Mouse (Mus musculus) brain, embryonic 18.5 days (tissue): ENCODE data around the gene Gmcl1.

Experiments
- DNase-seq: peaks from one replicate; pipeline ENCODE4 v3.0.0-alpha.2; 2012; ENCODE audit warnings: low read depth, low spot score

Gene Gmcl1

GRCm38 (mm10) chr6:86736313-86736712, 3.1 kb upstream of the Gmcl1 start:
- DNase-seq: no peak

GRCm38 (mm10) chr6:86732276-86733173, 658 bp downstream of the Gmcl1 start:
- no peak for DNase-seq

- DNase-seq: no peak
These were observed 4.5 kb downstream of the Gmcl1 start for GRCm38 (mm10) chr6:86728711-86729110.

DNA sequence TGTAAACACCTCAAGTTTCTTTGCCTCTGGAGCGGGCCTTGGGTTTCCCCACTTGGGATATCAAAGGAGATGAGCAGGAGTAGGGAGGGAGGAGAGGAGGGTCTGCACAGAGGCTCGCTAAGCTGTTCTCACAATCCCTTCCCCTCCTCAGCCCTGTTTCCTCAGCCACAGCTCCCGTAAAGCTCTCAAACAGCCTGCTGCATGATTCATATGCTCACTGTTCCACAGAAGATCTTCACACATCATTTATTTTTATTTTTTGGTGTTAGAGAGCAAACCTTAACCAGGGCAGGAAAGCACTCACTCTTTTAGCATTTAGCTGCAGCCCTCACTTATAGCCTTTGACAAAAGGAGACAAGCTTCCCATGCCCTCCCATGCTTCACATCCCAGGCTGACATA, 11.2 kb downstream of the Gmcl1 start:
- DNase-seq: no peak

GRCm38 (mm10) chr6:86708072-86708774, 25.0 kb downstream of the Gmcl1 start:
- no peak for DNase-seq

- DNase-seq: no peak
These were observed 30.6 kb downstream of the Gmcl1 start for GRCm38 (mm10) chr6:86702577-86702976.

DNA sequence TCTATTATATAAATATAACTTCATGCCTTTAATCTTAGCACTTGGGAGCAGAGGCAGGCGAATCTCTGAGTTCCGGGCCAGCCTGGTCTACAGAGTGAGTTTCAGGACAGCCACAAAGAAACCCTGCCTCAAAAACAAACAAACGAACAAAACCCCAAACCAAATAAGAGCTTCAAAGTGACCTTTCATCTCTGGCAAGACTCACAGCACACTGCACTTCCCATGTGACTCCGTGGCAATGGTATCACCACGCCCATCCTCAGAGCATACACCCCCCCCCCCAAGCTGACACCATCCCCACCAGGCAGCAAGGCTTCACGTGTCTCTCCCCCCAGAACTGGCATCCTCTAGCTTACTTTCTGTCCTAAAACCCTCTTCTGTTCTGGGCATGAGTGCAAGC, 35.3 kb downstream of the Gmcl1 start:
- DNase-seq: no peak

GRCm38 (mm10) chr6:86696213-86696612, 37.0 kb downstream of the Gmcl1 start:
- DNase-seq: no peak

DNA sequence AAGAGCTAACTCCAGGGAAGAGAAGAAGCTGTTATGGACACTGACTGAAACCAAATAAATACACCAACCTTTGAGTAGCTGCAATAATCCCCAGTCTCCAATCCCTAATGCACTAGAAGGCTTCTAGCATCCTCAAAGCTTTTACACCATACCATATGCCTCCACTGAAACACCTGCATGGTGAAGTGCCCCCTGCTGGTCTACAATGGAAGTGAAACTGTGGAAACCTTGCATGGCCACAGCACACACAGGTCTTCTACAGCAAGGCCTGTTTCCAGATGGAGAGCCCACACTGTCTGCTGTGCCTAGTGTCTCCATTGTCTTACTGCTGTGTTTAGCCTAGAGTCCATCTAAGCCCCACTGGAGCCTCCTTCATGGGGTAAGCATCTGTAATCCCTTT, 38.7 kb downstream of the Gmcl1 start:
- DNase-seq: no peak

- DNase-seq: no peak
These were observed 43.5 kb downstream of the Gmcl1 start for GRCm38 (mm10) chr6:86689671-86690070.

- no peak for DNase-seq
These were observed 46.2 kb downstream of the Gmcl1 start for GRCm38 (mm10) chr6:86686971-86687370.

DNA sequence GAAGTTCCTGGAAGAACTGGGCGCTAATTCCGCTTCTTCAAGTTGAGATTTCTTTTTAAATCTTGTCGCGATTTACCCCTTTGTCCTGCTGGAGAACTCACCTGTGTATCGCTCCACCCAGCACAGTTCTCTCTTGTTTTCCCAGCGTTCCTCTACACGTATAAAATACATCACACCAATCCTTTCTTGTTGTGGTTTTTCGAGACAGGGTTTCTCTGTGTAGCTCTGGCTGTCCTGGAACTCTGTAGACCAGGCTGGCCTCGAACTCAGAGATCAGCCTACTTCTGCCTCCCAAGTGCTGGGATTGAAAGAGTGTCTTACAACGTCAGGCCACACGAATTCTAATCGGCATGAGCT, 48.5 kb downstream of the Gmcl1 start:
- DNase-seq: no peak

- peak; percentile 75 for DNase-seq
These were observed 49.1 kb downstream of the Gmcl1 start, which contains the start of gene Snrnp27 for GRCm38 (mm10) chr6:86683872-86684654. Snrnp27 (minus strand) TSS chr6:86684522.

DNA sequence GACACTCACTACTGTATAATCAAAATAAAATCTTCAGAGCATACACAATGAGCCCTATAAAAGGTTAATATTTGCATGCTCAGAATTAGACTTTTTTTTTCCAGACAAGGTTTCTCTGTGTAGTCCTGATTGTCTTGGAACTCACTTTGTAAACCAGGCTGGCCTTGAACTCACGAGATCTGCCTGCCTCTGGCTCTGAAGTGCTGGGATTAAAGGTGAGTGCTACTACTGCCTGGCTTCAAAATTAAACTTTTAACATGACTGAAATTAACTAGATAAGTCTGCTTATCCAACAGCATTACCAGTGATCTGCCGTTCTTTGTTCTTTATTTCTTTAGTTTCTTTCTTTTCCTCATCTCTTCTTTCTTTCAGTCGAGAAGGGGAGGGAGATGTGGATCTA, 51.9 kb downstream of the Gmcl1 start:
- no peak for DNase-seq

GRCm38 (mm10) chr6:86678341-86678740, 54.8 kb downstream of the Gmcl1 start:
- DNase-seq: no peak

DNA sequence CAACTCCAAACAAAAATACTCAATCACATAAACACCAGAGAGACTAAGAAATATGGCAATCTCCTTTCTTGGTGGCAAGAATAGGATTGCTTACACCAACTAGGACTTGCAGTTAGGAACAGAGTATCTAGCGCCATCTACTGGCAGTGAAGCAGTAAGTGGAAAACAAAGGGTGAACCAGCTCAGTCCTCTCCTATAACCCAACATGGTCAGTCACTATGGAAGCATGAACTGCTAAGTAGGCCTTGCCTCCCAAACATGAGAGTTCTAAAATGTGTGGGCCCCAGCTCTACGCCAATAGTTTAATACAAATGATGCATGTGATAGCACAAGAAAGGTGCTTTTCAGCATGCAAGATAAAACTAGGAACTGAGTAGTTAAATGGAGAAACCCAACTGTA, 62.3 kb downstream of the Gmcl1 start:
- peak; percentile 67 for DNase-seq

DNA sequence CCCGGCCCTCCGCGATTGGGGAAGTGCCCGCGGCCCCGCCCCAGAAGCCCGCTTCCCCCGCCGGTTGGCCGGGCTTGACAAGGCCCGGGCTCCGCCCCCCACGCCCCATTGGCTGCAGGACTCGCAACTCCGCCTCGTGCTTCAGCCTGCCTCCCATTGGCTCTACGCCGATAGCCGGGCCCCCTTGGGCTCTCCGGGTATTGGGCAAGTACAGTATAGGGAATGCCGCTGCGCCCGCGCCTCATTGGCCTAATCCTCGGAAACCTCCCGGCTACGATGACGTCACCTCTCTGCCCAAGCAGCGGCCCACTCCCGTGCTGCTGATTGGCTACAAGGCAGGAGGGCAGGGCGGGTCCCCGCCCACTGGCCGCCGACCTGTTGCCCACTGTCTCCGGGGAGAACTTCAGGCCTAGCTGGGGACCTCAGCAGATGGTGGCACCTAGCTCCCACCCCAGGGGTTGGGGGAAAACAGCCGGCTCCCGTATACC, 63.9 kb downstream of the Gmcl1 start:
- peak; percentile 100 for DNase-seq

- DNase-seq: no peak
These were observed 64.5 kb downstream of the Gmcl1 start, which contains the start of gene Mxd1 for GRCm38 (mm10) chr6:86668580-86669239. Mxd1 (minus strand) TSS chr6:86669161.

DNA sequence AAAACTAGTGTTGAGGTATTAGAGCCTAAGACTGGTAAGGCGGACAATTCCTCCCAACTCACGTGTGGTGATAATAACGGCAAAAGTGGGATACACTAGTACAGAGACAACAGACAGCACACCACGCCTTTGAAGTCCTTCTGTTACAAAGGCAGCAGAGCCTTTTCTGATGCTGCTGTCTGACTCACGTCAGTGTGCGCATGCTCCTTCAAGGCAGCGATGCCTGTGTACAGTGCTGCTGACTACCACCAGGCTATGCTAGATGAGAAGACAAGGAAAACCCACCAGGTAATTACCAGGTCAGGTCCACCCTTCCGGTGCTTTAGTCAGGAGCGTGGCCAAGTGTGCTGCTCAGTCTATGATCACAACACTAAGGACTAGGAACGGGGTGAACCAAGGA, 66.1 kb downstream of the Gmcl1 start:
- DNase-seq: no peak

- no peak for DNase-seq
These were observed 67.4 kb downstream of the Gmcl1 start for GRCm38 (mm10) chr6:86665560-86666307.

DNA sequence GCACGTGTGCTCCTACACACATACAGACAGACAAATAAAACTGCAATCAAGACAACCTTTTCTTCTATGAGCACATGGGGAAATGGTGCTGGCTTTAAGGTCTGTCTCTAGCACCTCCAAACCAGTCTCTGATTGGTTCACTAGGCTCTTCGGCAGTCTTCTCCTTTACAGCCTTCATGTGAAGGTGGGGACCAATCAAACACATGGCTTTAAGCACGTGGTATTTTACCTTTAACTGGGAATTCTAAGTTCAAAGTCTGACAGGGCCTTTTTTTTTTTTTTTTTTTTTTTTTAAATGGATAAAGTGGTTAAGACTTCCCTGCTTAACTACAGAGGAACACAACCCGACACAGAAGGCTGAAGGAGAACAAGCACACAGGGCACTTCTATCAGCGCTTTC, 68.1 kb downstream of the Gmcl1 start:
- DNase-seq: no peak
